Mouse (Mus musculus) midbrain, embryonic 11.5 days (tissue): ENCODE measurements around the gene Pnpt1. TPM values are rescaled to one million over a fixed set of nuclear protein-coding genes. Genes with fewer than 3 reads are reported as not detected.

Experiments used
- ATAC-seq: fragments of 200-750 bp; cut with Nextera tagmentation; 2 replicates; pipeline ENCODE4 v1.8.0; 2017; ENCODE audit warnings: moderate TSS enrichment, moderate library complexity; ENCODE audit not compliant: low FRiP score
- DNase-seq: peaks from one replicate; pipeline ENCODE4 v3.0.0; 2015; ENCODE audit warnings: low spot score; ENCODE audit errors: missing footprints
- H3K27ac ChIP-seq: fragments of 300-500 bp; sonication (generic); 2 replicates; pipeline ENCODE4 v1.5.1; 2014; ENCODE audit warnings: low read depth, low read length
- H3K27me3 ChIP-seq: fragments of 300-500 bp; sonication (generic); 2 replicates; pipeline ENCODE4 v1.6.1; 2014; ENCODE audit warnings: mild to moderate bottlenecking, low read length, moderate library complexity, mixed read lengths; ENCODE audit not compliant: control insufficient read depth, insufficient read depth
- H3K36me3 ChIP-seq: fragments of 300-500 bp; sonication (generic); 2 replicates; pipeline ENCODE4 v1.6.1; 2014; ENCODE audit warnings: mild to moderate bottlenecking, low read length, moderate library complexity, mixed read lengths; ENCODE audit not compliant: control insufficient read depth, insufficient read depth
- H3K4me1 ChIP-seq: fragments of 300-500 bp; sonication (generic); 2 replicates; pipeline ENCODE4 v1.6.1; 2014; ENCODE audit warnings: low read length; ENCODE audit not compliant: control insufficient read depth, insufficient read depth
- H3K4me2 ChIP-seq: fragments of 300-500 bp; sonication (generic); 2 replicates; pipeline ENCODE4 v1.6.1; 2014; ENCODE audit warnings: mild to moderate bottlenecking, moderate library complexity
- H3K4me3 ChIP-seq: fragments of 300-500 bp; sonication (generic); 2 replicates; pipeline ENCODE4 v1.5.1; 2014; ENCODE audit warnings: low read depth, low read length
- H3K9ac ChIP-seq: fragments of 300-500 bp; sonication (generic); 2 replicates; pipeline ENCODE4 v1.6.1; 2014; ENCODE audit warnings: low read length
- H3K9me3 ChIP-seq: fragments of 300-500 bp; sonication (generic); 2 replicates; pipeline ENCODE4 v1.6.1; 2016; ENCODE audit warnings: low read length; ENCODE audit not compliant: control insufficient read depth
- WGBS: fragments of 180-500 bp; shearing (Covaris S2); extraction: QIAGEN DNeasy Blood & Tissue Kit; methylation state at CpG from one replicate; pipeline ENCODE4 v1.1.7; 2014; 5-methylcytosine and 5-hydroxymethylcytosine counted together
- polyA plus RNA-seq: library from polyadenylated mRNA; unstranded; fragments of >200 nt; fragmentation: Nextera tagmentation; extraction: Ambion mirVana; gene quantifications from 2 replicates; pipeline ENCODE4 v1.2.1, GENCODE M21; 2014

The Pnpt1 gene
- polyA plus RNA-seq, 1 experiment from 2014 or later = 38.3 TPM

DNA sequence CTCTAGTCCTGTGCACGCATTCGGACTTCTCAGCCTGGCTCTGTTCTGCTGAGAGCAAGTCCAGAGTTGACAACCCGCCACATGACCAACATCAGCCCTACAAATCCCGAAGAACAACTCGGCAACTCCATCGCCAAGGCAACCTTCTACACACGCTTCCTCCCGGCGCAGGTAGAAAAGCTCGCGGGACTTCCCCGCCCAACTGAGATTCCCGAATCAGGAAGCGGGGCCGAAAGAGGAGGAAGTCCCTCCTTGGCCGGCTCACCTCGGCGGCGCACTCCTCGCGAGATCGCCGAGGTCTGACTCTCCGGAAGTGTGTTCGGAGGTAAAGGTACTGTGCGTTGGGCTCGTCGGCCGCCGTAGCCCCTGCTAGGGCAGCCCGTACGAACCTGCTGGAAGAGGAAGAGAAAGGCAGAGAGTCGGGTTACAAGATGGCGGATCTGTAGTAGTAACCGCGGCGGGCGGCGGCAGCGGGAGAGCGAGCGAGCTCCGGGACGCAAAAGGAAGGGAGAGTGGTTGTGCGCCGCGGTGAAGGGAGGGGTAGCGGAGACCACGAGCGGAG, 42.1 kb downstream of the Pnpt1 start, which contains the start of gene Ppp4r3b:
Gene Ppp4r3b (plus strand): TSS at position 328 of the 562 bp plus-strand sequence.
- peak within 1 kb of the TSS; percentile 93 for H3K27ac ChIP-seq
- under 1% methylated on average over 50 of the region's 50 CpGs for WGBS
- peak within 1 kb of the TSS; percentile 91 for H3K4me2 ChIP-seq
- H3K4me3 ChIP-seq = peak within 1 kb of the TSS; percentile 89
- peaks cover 14% of the 10 kb centered on the region for H3K4me1 ChIP-seq
- H3K9ac ChIP-seq = peak within 1 kb of the TSS; percentile 99
- no peaks in the 10 kb centered on the region for H3K36me3 ChIP-seq
- DNase-seq = peak; percentile 98
- H3K9me3 ChIP-seq = no peaks in the 10 kb centered on the region
- no peaks in the 10 kb centered on the region for H3K27me3 ChIP-seq
- peak; percentile 97 for ATAC-seq

DNA sequence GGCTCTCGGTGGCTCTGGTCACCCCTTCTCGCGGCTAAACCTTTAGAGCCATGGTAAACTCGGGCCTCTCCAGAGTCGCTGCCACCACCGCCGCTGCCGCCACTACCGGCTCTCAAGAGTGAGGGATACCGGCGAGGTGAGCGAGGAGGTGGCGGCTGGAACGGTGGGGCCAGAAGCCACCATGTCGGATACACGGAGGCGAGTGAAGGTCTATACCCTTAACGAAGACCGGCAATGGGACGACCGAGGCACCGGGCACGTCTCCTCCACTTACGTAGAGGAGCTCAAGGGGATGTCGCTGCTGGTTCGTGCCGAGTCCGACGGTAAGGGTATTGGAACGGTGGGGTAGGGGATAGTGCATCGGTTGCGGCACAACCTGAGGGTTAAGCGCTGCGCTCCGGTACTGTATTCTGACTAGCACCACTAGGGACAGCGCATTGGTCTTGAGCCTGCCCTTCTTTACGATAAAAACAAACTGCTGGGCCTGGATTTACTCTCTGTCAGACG, 42.6 kb downstream of the Pnpt1 start:
- ATAC-seq (peak; percentile 77), DNase-seq (peak; percentile 98)
- Histone ChIP-seq H3K36me3 (no peaks in the 10 kb centered on the region), H3K27ac (peak overlapping the region; percentile 93), H3K4me2 (peak overlapping the region; percentile 59), H3K27me3 (no peaks in the 10 kb centered on the region), H3K9ac (peak overlapping the region; percentile 99), H3K9me3 (no peaks in the 10 kb centered on the region), H3K4me3 (peak overlapping the region; percentile 89), H3K4me1 (peaks cover 14% of the 10 kb centered on the region)
- WGBS = 0% methylated on average over 38 of the region's 38 CpGs

DNA sequence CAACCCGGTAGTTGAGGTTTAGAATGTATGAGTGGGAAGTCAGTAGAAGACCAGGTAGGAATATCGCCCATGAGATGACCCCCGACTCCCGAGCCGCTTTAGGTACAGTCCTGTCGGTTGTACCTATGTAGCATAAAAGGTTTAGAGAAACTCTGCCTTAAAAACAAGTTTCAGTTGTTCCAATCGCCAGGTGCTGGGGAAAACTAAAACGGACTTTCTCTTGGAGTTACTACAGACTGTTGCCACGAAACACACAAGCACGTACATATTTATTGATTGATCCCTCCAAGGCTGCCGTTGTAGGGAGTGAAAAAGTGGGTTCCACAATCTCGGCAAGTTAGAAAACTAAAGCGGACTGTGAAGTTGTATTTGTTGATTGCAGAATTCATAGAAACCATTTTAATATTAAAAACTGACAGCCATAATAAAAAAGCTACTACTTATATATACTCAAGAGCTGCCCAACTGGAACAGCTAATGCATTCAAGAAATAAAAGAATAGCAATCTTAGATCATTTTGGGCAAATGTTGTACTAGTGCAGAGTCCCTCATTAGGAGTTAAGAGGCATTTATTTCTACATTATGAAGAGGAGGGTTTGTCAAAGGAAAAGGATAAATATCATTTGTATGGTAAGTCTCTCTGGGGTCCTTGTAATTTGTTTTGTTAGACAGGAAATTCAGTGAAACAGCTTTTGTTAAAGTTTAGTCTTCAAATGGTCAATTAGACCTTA, 43.3 kb downstream of the Pnpt1 start:
- H3K36me3 ChIP-seq = no peaks in the 10 kb centered on the region
- H3K27ac ChIP-seq = peak overlapping the region; percentile 93
- peak overlapping the region; percentile 99 for H3K9ac ChIP-seq
- WGBS = 5% methylated on average over 13 of the region's 13 CpGs
- peak overlapping the region; percentile 89 for H3K4me3 ChIP-seq
- DNase-seq (peak; percentile 89), ATAC-seq (no peak; the same call in 1 of the 2 replicates)
- no peaks in the 10 kb centered on the region for H3K27me3 ChIP-seq
- peak overlapping the region; percentile 59 for H3K4me2 ChIP-seq
- H3K4me1 ChIP-seq = peaks cover 14% of the 10 kb centered on the region
- H3K9me3 ChIP-seq = no peaks in the 10 kb centered on the region

DNA sequence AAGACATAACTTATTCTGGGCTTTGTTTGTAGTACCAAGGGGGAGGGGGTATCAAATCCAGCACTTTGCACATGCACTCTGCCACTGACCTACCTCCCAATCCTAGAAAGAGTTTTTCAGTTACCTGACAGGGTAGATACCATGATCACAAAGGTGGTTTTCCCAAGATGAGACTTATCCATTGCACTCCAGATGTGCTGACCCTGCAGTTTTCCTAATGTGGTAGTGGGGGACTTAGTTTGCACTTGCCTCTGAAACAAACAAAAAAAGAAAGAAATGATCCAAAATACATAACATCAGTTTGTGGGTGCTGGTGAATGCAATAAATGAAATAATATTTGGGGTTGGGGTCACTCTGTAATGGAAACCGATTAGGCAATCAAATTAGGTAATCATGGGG, 48.8 kb downstream of the Pnpt1 start:
- no peaks in the 10 kb centered on the region for H3K36me3 ChIP-seq
- H3K9me3 ChIP-seq = no peaks in the 10 kb centered on the region
- H3K4me1 ChIP-seq = no peaks in the 10 kb centered on the region
- DNase-seq (peak; percentile 51), ATAC-seq (no peak)
- no peaks in the 10 kb centered on the region for H3K27me3 ChIP-seq
- 85% methylated on average over 1 of the region's 1 CpGs for WGBS
- H3K4me3 ChIP-seq = no peak overlapping the region
- no peak overlapping the region for H3K9ac ChIP-seq
- H3K4me2 ChIP-seq = no peak overlapping the region
- H3K27ac ChIP-seq = no peak overlapping the region

DNA sequence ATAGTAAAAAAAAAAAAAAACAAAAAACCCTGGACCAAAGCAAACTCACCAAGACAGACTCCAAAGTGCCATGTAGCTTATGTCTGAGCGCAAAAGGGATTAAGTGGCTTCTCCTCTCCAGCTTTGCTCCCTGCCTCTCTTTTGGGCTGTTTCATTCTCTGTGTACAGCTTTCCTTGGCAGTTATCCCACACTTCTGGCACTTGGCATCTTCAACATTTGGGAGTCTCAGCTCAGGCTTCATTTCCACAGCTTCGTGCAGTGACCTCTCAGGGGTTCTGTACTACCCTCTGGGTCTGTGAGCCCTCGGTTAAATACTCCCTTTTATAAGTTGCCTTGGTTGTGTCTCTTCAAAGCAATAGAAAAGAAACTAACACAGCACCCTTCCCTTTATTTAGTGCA, 50.1 kb downstream of the Pnpt1 start:
- 93% methylated on average over 3 of the region's 3 CpGs for WGBS
- peaks cover 3% of the 10 kb centered on the region; the same call in 1 of the 2 replicates for H3K36me3 ChIP-seq
- peak; percentile 37 for DNase-seq
- no peaks in the 10 kb centered on the region for H3K9me3 ChIP-seq
- H3K4me2 ChIP-seq = no peak overlapping the region
- no peak overlapping the region for H3K4me3 ChIP-seq
- no peak overlapping the region for H3K27ac ChIP-seq
- H3K4me1 ChIP-seq = no peaks in the 10 kb centered on the region
- H3K9ac ChIP-seq = no peak overlapping the region
- ATAC-seq = no peak
- H3K27me3 ChIP-seq = no peaks in the 10 kb centered on the region

DNA sequence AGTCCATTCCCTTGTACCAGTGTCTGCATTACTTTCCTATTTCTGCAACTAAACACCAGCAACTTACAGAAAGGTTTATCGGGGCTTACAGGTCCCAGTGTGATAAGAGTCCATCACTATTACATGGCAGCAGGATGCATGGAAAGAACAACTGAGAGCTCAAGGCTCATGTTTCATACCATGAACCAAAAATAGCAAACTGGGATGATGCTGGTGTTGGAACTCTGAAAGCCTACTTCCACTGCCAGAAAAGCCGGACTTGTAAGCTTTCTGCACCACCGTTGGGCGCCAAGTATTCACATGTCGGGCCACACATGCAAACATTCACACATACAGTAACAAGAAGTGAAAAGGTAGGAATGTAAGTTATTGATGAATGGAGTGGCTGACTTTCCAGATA, 51.2 kb downstream of the Pnpt1 start:
- Histone ChIP-seq H3K9me3 (no peaks in the 10 kb centered on the region), H3K27me3 (no peaks in the 10 kb centered on the region), H3K4me3 (no peak overlapping the region), H3K9ac (no peak overlapping the region), H3K27ac (no peak overlapping the region), H3K36me3 (peaks cover 3% of the 10 kb centered on the region; the same call in 1 of the 2 replicates), H3K4me1 (no peaks in the 10 kb centered on the region), H3K4me2 (no peak overlapping the region)
- DNase-seq (no peak), ATAC-seq (no peak)
- 94% methylated on average over 5 of the region's 5 CpGs for WGBS

DNA sequence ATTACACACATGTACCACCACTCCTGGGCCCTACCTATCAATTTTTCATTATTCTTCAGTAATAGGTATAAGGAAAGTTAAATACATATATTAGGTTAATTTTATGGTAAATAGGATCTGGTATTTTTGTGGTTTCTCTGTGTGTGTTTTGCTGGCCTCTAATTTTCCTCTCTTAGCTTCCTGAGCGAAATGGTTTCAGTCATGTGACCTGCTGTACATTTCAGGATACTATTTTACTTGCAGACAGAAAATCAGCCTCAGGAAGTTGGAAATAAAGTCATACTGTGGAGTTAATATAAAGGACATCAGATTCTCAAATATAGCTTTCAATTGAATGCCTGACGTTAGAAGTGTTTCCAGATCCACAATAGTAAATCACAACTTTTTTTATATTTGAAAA, 58.4 kb downstream of the Pnpt1 start:
- H3K36me3 ChIP-seq = peaks cover 5% of the 10 kb centered on the region
- no peaks in the 10 kb centered on the region for H3K4me1 ChIP-seq

DNA sequence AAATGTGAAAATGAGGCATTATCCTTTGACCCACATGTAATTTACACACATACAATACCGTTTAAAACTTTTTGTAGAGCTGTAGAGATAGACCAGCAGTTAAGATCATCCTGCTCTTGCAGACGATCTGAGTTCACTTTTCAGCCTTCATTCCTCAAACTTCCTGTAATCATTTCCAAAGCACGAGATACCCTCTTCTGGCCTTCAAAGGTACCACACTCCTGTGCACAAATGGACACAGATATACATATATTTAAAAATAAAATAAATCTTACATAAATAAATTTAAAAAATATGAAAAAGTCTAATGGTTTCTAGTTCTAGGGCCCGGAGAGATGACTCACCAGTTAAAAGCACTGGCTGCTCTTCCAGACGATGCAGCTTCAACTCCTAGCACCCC, 73.1 kb downstream of the Pnpt1 start:
- H3K4me3 ChIP-seq = no peak overlapping the region
- no peaks in the 10 kb centered on the region for H3K27me3 ChIP-seq
- no peak overlapping the region for H3K4me2 ChIP-seq
- H3K27ac ChIP-seq = no peak overlapping the region
- ATAC-seq (no peak), DNase-seq (no peak)
- no peaks in the 10 kb centered on the region for H3K9me3 ChIP-seq
- 85% methylated on average over 5 of the region's 5 CpGs for WGBS
- H3K36me3 ChIP-seq = peaks cover 3% of the 10 kb centered on the region; the same call in 1 of the 2 replicates
- H3K9ac ChIP-seq = no peak overlapping the region
- H3K4me1 ChIP-seq = no peaks in the 10 kb centered on the region

More for the DNA sequence above, 58.4 kb downstream of the Pnpt1 start:
- no peak overlapping the region for H3K27ac ChIP-seq
- no peaks in the 10 kb centered on the region for H3K27me3 ChIP-seq
- H3K4me3 ChIP-seq = no peak overlapping the region
- WGBS = 92% methylated on average over 2 of the region's 2 CpGs
- H3K9me3 ChIP-seq = no peaks in the 10 kb centered on the region
- no peak overlapping the region for H3K4me2 ChIP-seq
- DNase-seq = no peak
- no peak overlapping the region for H3K9ac ChIP-seq
- no peak for ATAC-seq

DNA sequence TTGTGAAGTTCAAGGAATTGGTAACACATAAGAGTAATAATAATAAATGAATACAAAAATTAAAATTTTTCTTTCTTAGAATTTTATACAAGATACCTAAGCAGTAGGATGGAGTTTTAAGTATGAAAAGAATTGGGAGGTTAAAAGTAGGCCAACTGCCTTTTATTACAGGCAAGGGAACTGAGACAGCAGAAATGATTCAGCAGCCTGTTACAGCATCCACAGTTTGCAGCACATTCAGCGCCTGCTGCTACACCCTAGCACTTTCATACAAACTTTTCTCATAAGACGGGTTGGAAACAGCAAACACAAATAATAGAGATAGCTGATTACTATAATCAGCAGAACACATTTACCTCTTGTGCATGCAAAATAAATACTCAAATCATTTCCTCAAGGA, 79.2 kb downstream of the Pnpt1 start:
- no peak for DNase-seq
- H3K9ac ChIP-seq = no peak overlapping the region
- H3K36me3 ChIP-seq = peaks cover 6% of the 10 kb centered on the region; the same call in 1 of the 2 replicates
- no peak overlapping the region for H3K27ac ChIP-seq
- no peaks in the 10 kb centered on the region for H3K4me1 ChIP-seq
- 95% methylated on average over 2 of the region's 2 CpGs for WGBS
- no peaks in the 10 kb centered on the region for H3K9me3 ChIP-seq
- H3K4me3 ChIP-seq = no peak overlapping the region
- no peak for ATAC-seq
- no peaks in the 10 kb centered on the region for H3K27me3 ChIP-seq
- H3K4me2 ChIP-seq = no peak overlapping the region
